Mouse (Mus musculus) neural tube, embryonic 11.5 days (tissue): Measurements from ENCODE around the gene Zdhhc5. TPM values are rescaled to one million over a fixed set of nuclear protein-coding genes. Genes with fewer than 3 reads are reported as not detected.
A peak's percentile ranks its signal among the peaks of the same experiment; 100 is the strongest.

ENCODE experiments used
- ATAC-seq: fragments of 200-750 bp; cut with Nextera tagmentation; 2 replicates; pipeline ENCODE4 v1.8.0; 2017; ENCODE audit warnings: moderate number of reproducible peaks, mild to moderate bottlenecking, moderate TSS enrichment, moderate library complexity; ENCODE audit not compliant: insufficient read depth, low FRiP score, low TSS enrichment
- DNase-seq: peaks from one replicate; pipeline ENCODE4 v3.0.0-alpha.2; 2015; ENCODE audit warnings: low spot score
- H3K27ac ChIP-seq: fragments of 300-500 bp; sonication (generic); 2 replicates; pipeline ENCODE4 v1.5.1; 2014; ENCODE audit warnings: low read depth, mild to moderate bottlenecking, low read length
- H3K27me3 ChIP-seq: fragments of 300-500 bp; sonication (generic); 2 replicates; pipeline ENCODE4 v1.6.1; 2014; ENCODE audit warnings: mild to moderate bottlenecking, low read length, mixed read lengths; ENCODE audit not compliant: control insufficient read depth, insufficient read depth
- H3K36me3 ChIP-seq: fragments of 300-500 bp; sonication (generic); 2 replicates; pipeline ENCODE4 v1.6.1; 2014; ENCODE audit warnings: mild to moderate bottlenecking, low read length, moderate library complexity, mixed read lengths; ENCODE audit not compliant: control insufficient read depth, insufficient read depth
- H3K4me1 ChIP-seq: fragments of 300-500 bp; sonication (generic); 2 replicates; pipeline ENCODE4 v1.6.1; 2014; ENCODE audit warnings: low read length, mixed read lengths; ENCODE audit not compliant: control insufficient read depth, insufficient read depth
- H3K4me2 ChIP-seq: fragments of 300-500 bp; sonication (generic); 2 replicates; pipeline ENCODE4 v1.6.1; 2014; ENCODE audit warnings: low read depth, mild to moderate bottlenecking, moderate library complexity
- H3K4me3 ChIP-seq: fragments of 300-500 bp; sonication (generic); 2 replicates; pipeline ENCODE4 v1.5.1; 2014; ENCODE audit warnings: low read depth, low read length
- H3K9ac ChIP-seq: fragments of 300-500 bp; sonication (generic); 2 replicates; pipeline ENCODE4 v1.6.1; 2014; ENCODE audit warnings: mild to moderate bottlenecking, low read length
- H3K9me3 ChIP-seq: fragments of 300-500 bp; sonication (generic); 2 replicates; pipeline ENCODE4 v1.6.1; 2016; ENCODE audit warnings: low read length; ENCODE audit not compliant: control insufficient read depth
- WGBS: fragments of 180-500 bp; shearing (Covaris S2); extraction: QIAGEN DNeasy Blood & Tissue Kit; methylation state at CpG from one replicate; pipeline ENCODE4 v1.1.7; 2014; 5-methylcytosine and 5-hydroxymethylcytosine counted together
- polyA plus RNA-seq: library from polyadenylated mRNA; unstranded; fragments of >200 nt; fragmentation: Nextera tagmentation; extraction: Ambion mirVana; gene quantifications from 2 replicates; pipeline ENCODE4 v1.2.1, GENCODE M21; 2014

Zdhhc5 gene
- polyA plus RNA-seq, 1 experiment from 2014 or later, result 27.6 TPM

- peaks cover 59% of the 10 kb centered on the region for H3K4me1 ChIP-seq
- peak overlapping the region; percentile 36; the same call in 1 of the 2 replicates for H3K9ac ChIP-seq
Observed at GRCm38 (mm10) chr2:84738271-84738911, 23.4 kb upstream of the Zdhhc5 start.

GRCm38 (mm10) chr2:84737451-84737925 is 22.5 kb upstream of the Zdhhc5 start:
- Histone ChIP-seq H3K27ac (peak overlapping the region; percentile 60), H3K36me3 (0 out of 2 replicates have a peak, but pooled peaks cover 3% of the 10 kb centered on the region), H3K4me3 (peak overlapping the region; percentile 1; the same call in 1 of the 2 replicates), H3K4me1 (peaks cover 59% of the 10 kb centered on the region), H3K9me3 (no peaks in the 10 kb centered on the region), H3K4me2 (peak overlapping the region; percentile 31), H3K9ac (peak overlapping the region; percentile 36), H3K27me3 (no peaks in the 10 kb centered on the region)
- peak; percentile 63 for DNase-seq
- ATAC-seq, result peak; percentile 20; the same call in 1 of the 2 replicates
- WGBS, result 9% methylated on average over 8 of the region's 8 CpGs

More at GRCm38 (mm10) chr2:84738271-84738911, 23.4 kb upstream of the Zdhhc5 start:
- Histone ChIP-seq H3K27me3 (no peaks in the 10 kb centered on the region), H3K4me2 (peak overlapping the region; percentile 31), H3K27ac (0 out of 2 replicates have a peak overlapping the region, but pooled peaks have one; percentile 44), H3K9me3 (no peaks in the 10 kb centered on the region), H3K4me3 (peak overlapping the region; percentile 15; the same call in 1 of the 2 replicates), H3K36me3 (0 out of 2 replicates have a peak, but pooled peaks cover 3% of the 10 kb centered on the region)
- 1% methylated on average over 12 of the region's 12 CpGs for WGBS
- peak; percentile 54 for DNase-seq
- no peak for ATAC-seq

GRCm38 (mm10) chr2:84736312-84737161 is 21.6 kb upstream of the Zdhhc5 start:
- ATAC-seq (no peak), DNase-seq (peak; percentile 37)
- Histone ChIP-seq H3K4me2 (peak overlapping the region; percentile 74), H3K4me3 (0 out of 2 replicates have a peak overlapping the region, but pooled peaks have one; percentile 9), H3K36me3 (0 out of 2 replicates have a peak, but pooled peaks cover 3% of the 10 kb centered on the region), H3K9ac (0 out of 2 replicates have a peak overlapping the region, but pooled peaks have one; percentile 30), H3K27ac (no peak overlapping the region), H3K4me1 (peaks cover 54% of the 10 kb centered on the region), H3K27me3 (no peaks in the 10 kb centered on the region), H3K9me3 (no peaks in the 10 kb centered on the region)
- WGBS, result 7% methylated on average over 27 of the region's 27 CpGs

- peak overlapping the region; percentile 31; the same call in 1 of the 2 replicates for H3K27ac ChIP-seq
- peak overlapping the region; percentile 47 for H3K4me3 ChIP-seq
- H3K9ac ChIP-seq, result peak overlapping the region; percentile 80
- no peaks in the 10 kb centered on the region for H3K9me3 ChIP-seq
- H3K4me1 ChIP-seq, result peaks cover 43% of the 10 kb centered on the region
- WGBS, result 24% methylated on average over 7 of the region's 7 CpGs
- DNase-seq (peak; percentile 21), ATAC-seq (no peak)
- H3K4me2 ChIP-seq, result peak overlapping the region; percentile 74
- H3K27me3 ChIP-seq, result no peaks in the 10 kb centered on the region
- 0 out of 2 replicates have a peak, but pooled peaks cover under 1% of the 10 kb centered on the region for H3K36me3 ChIP-seq
Observed at GRCm38 (mm10) chr2:84735346-84735920, 20.5 kb upstream of the Zdhhc5 start.

DNA sequence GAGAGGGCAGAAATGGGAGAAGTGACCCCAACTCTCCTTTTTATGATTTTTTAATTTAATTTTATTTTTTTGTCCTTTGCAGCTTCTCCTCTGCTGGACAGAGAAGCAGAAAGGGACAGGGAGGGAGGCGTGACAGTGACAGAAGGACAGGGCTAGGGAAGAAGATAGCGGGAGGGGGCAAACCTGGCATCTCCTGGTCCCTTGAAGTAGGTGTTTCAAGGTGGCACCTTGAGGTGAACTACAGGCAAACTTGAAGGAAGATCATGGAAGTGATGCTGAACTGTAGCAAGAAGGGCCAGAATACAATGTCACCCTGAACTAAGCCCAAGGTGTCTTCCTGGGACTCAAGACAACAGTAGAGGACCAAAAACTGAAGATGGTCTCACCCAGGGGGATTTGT is 19.9 kb upstream of the Zdhhc5 start:
- Histone ChIP-seq H3K4me2 (peak overlapping the region; percentile 74), H3K36me3 (no peaks in the 10 kb centered on the region), H3K4me1 (peaks cover 39% of the 10 kb centered on the region), H3K9ac (peak overlapping the region; percentile 80), H3K9me3 (no peaks in the 10 kb centered on the region), H3K27ac (peak overlapping the region; percentile 31; the same call in 1 of the 2 replicates), H3K27me3 (no peaks in the 10 kb centered on the region), H3K4me3 (peak overlapping the region; percentile 47)
- DNase-seq (no peak), ATAC-seq (no peak)
- 0% methylated on average over 2 of the region's 2 CpGs for WGBS

GRCm38 (mm10) chr2:84734351-84734864 is 19.4 kb upstream of the Zdhhc5 start:
- Histone ChIP-seq H3K36me3 (no peaks in the 10 kb centered on the region), H3K27ac (peak overlapping the region; percentile 35; the same call in 1 of the 2 replicates), H3K9me3 (no peaks in the 10 kb centered on the region), H3K4me3 (peak overlapping the region; percentile 47), H3K9ac (peak overlapping the region; percentile 80), H3K4me2 (peak overlapping the region; percentile 74), H3K4me1 (peaks cover 35% of the 10 kb centered on the region), H3K27me3 (no peaks in the 10 kb centered on the region)
- WGBS, result 0% methylated on average over 11 of the region's 11 CpGs
- DNase-seq, result peak; percentile 66
- peak; percentile 32 for ATAC-seq

GRCm38 (mm10) chr2:84733579-84734300 is 18.8 kb upstream of the Zdhhc5 start, which contains the start of gene Ypel4:
Gene Ypel4, plus strand, starts transcription at chr2:84734058.
- Histone ChIP-seq H3K27me3 (no peaks in the 10 kb centered on the region), H3K9me3 (no peaks in the 10 kb centered on the region), H3K4me1 (peaks cover 31% of the 10 kb centered on the region), H3K36me3 (no peaks in the 10 kb centered on the region), H3K4me2 (peak within 1 kb of the TSS; percentile 74), H3K4me3 (peak within 1 kb of the TSS; percentile 47), H3K9ac (peak within 1 kb of the TSS; percentile 80), H3K27ac (peak within 1 kb of the TSS; percentile 35)
- peak; percentile 52 for ATAC-seq
- peak; percentile 68 for DNase-seq
- WGBS, result 7% methylated on average over 8 of the region's 8 CpGs
